Mouse (Mus musculus): ENCODE measurements around the gene Gtf2a1. TPM values are rescaled to one million over a fixed set of nuclear protein-coding genes. Genes with fewer than 3 reads are reported as not detected.

Gtf2a1 gene
- 24.4 and 38.6 TPM in 2 replicates for polyA plus RNA-seq (2012; rRNA removed)

DNA sequence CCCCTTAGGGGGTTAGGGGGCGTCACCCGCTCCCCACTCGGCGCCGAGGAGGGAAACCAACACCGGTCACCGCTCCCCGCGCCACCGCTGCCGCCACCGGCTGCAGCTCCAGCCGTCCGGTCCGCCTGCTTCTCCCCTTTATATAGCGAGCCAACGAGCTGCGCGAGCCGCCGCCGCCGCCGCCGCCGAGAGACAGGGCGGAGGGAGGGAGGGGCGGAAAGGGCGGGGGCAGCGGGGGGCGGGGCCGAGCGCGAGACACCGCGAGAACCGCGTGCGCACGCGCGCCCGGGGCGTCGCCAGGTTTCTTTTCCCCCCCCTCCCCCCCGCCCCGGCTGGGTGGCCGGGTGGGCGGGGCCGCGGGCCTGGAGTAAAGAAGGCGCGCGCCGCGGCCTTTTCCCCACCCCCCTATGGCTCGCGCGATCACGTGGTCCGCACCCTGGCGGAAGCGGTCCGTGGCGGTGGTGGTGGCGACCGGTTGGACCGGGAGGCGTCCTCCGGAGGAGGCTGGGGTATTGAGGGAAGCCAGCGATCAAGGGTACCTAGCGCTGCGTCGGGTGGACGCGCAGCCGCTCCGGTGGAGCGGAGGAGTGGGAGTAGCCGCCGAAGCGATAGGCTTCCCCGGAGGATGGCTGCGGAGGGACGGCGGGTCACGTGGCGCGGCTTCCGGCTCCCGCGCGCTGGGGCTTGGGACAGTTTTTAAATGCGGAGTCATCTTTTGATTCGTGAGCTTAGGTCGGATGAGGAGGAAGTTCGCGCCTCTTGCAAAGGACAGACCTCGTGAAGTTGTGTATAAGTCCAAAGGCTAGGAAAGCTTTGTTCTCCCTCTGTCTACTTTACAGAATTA, at the start of gene Gtf2a1:
Gene Gtf2a1 (minus strand): TSS at position 641 of the 844 bp plus-strand sequence.

Other genes with a start within 250 kb of the Gtf2a1 start
- gene Cep128, start 206.1 kb downstream of the Gtf2a1 start, polyA plus RNA-seq (2012; rRNA removed), result 2.8 and 3.8 TPM in 2 replicates
- 6.8 and 8.6 TPM in 2 replicates for gene Tshr, start 205.9 kb downstream of the Gtf2a1 start, polyA plus RNA-seq (2012; rRNA removed)
- 38.0 and 51.5 TPM in 2 replicates for gene Ston2, start 197.9 kb upstream of the Gtf2a1 start, polyA plus RNA-seq (2012; rRNA removed)